Mouse (Mus musculus) erythroblast, embryonic 14.5 days (primary cell): ENCODE measurements around the gene Trmt10b.

Experiments used
- GATA1 ChIP-seq: IDR thresholded peaks from 2 replicates; pipeline ENCODE4 v1.6.1; 2012; ENCODE audit warnings: low read length, inconsistent platforms, mixed read lengths
- TAL1 ChIP-seq: IDR thresholded peaks from 3 replicates; pipeline ENCODE4 v1.6.1; 2012; ENCODE audit warnings: low read length, inconsistent platforms, mixed read lengths

GRCm38 (mm10) chr4:45279292-45279691, 17.6 kb upstream of the Trmt10b start:
- no peak for TF ChIP-seq TAL1
- TF ChIP-seq GATA1 = no peak
